Mouse (Mus musculus) neural tube, embryonic 15.5 days (tissue): ENCODE data around the gene Acap1. TPM values are rescaled to one million over a fixed set of nuclear protein-coding genes. Genes with fewer than 3 reads are reported as not detected.

Source experiments
- ATAC-seq: fragments of 200-750 bp; cut with Nextera tagmentation; 2 replicates; pipeline ENCODE4 v1.8.0; 2017; ENCODE audit warnings: mild to moderate bottlenecking, moderate TSS enrichment, moderate library complexity; ENCODE audit not compliant: low FRiP score
- H3K27ac ChIP-seq: fragments of 300-500 bp; sonication (generic); replicated peaks from 2 replicates; pipeline ENCODE4 v1.5.1; 2015; ENCODE audit warnings: mild to moderate bottlenecking, inconsistent platforms
- H3K27me3 ChIP-seq: fragments of 300-500 bp; sonication (generic); replicated peaks from 2 replicates; pipeline ENCODE4 v1.6.1; 2015; ENCODE audit warnings: inconsistent platforms
- H3K36me3 ChIP-seq: fragments of 300-500 bp; sonication (generic); 2 replicates; pipeline ENCODE4 v1.6.1; 2015; ENCODE audit warnings: inconsistent platforms
- H3K4me1 ChIP-seq: fragments of 300-500 bp; sonication (generic); 2 replicates; pipeline ENCODE4 v1.6.1; 2015; ENCODE audit warnings: inconsistent platforms
- H3K4me2 ChIP-seq: fragments of 300-500 bp; sonication (generic); 2 replicates; pipeline ENCODE4 v1.6.1; 2015; ENCODE audit warnings: inconsistent platforms, mild to moderate bottlenecking, moderate library complexity
- H3K4me3 ChIP-seq: fragments of 300-500 bp; sonication (generic); replicated peaks from 2 replicates; pipeline ENCODE4 v1.5.1; 2015; ENCODE audit warnings: mild to moderate bottlenecking, inconsistent platforms
- H3K9ac ChIP-seq: fragments of 300-500 bp; sonication (generic); replicated peaks from 2 replicates; pipeline ENCODE4 v1.6.1; 2015; ENCODE audit warnings: mild to moderate bottlenecking, inconsistent platforms
- H3K9me3 ChIP-seq: fragments of 300-500 bp; sonication (generic); replicated peaks from 2 replicates; pipeline ENCODE4 v1.6.1; 2016; ENCODE audit warnings: inconsistent platforms
- WGBS: fragments of 180-500 bp; shearing (Covaris S2); methylation state at CpG from one replicate; pipeline ENCODE4 v1.1.7; 2015; ENCODE audit warnings: mixed read lengths; 5-methylcytosine and 5-hydroxymethylcytosine counted together
- polyA plus RNA-seq: library from polyadenylated mRNA; unstranded; fragments of >200 nt; fragmentation: Nextera tagmentation; extraction: Ambion mirVana; gene quantifications from 2 replicates; pipeline ENCODE4 v1.2.1, GENCODE M21; 2015

Gene Acap1
- polyA plus RNA-seq, 1 experiment from 2014 or later, result 0.40 TPM

GRCm38 (mm10) chr11:69912716-69913530 lies 17.6 kb upstream of the Acap1 start:
- Histone ChIP-seq H3K4me1 (peaks cover 36% of the 10 kb centered on the region), H3K27me3 (no peaks in the 10 kb centered on the region), H3K27ac (peak overlapping the region; percentile 94; the same call in 1 of the 2 replicates), H3K9ac (peak overlapping the region; percentile 82), H3K4me3 (peak overlapping the region; percentile 92), H3K9me3 (no peaks in the 10 kb centered on the region), H3K36me3 (peaks cover 87% of the 10 kb centered on the region), H3K4me2 (peak overlapping the region; percentile 99)
- peak; percentile 18 for ATAC-seq
- 84% methylated on average over 15 of the region's 15 CpGs for WGBS

- no peak overlapping the region for H3K27ac ChIP-seq
- H3K9me3 ChIP-seq, result no peaks in the 10 kb centered on the region
- peaks cover 87% of the 10 kb centered on the region for H3K36me3 ChIP-seq
- no peak overlapping the region for H3K9ac ChIP-seq
- H3K4me3 ChIP-seq, result no peak overlapping the region
- no peak for ATAC-seq
- no peaks in the 10 kb centered on the region for H3K27me3 ChIP-seq
- 91% methylated on average over 6 of the region's 6 CpGs for WGBS
- H3K4me2 ChIP-seq, result no peak overlapping the region
- peaks cover 34% of the 10 kb centered on the region for H3K4me1 ChIP-seq
Measured at GRCm38 (mm10) chr11:69911701-69912100, 16.4 kb upstream of the Acap1 start.

GRCm38 (mm10) chr11:69910781-69911560 lies 15.6 kb upstream of the Acap1 start:
- ATAC-seq, result no peak
- no peak overlapping the region for H3K9ac ChIP-seq
- no peak overlapping the region for H3K4me3 ChIP-seq
- H3K4me1 ChIP-seq, result peaks cover 29% of the 10 kb centered on the region
- H3K4me2 ChIP-seq, result no peak overlapping the region
- peaks cover 87% of the 10 kb centered on the region for H3K36me3 ChIP-seq
- no peak overlapping the region for H3K27ac ChIP-seq
- 97% methylated on average over 17 of the region's 17 CpGs for WGBS
- H3K27me3 ChIP-seq, result no peaks in the 10 kb centered on the region
- H3K9me3 ChIP-seq, result no peaks in the 10 kb centered on the region

- WGBS, result 95% methylated on average over 8 of the region's 8 CpGs
- no peak overlapping the region for H3K4me3 ChIP-seq
- peaks cover 21% of the 10 kb centered on the region for H3K4me1 ChIP-seq
- no peaks in the 10 kb centered on the region for H3K27me3 ChIP-seq
- H3K9me3 ChIP-seq, result no peaks in the 10 kb centered on the region
- ATAC-seq, result no peak
- H3K27ac ChIP-seq, result no peak overlapping the region
- peaks cover 87% of the 10 kb centered on the region for H3K36me3 ChIP-seq
- no peak overlapping the region for H3K9ac ChIP-seq
- no peak overlapping the region for H3K4me2 ChIP-seq
Measured at GRCm38 (mm10) chr11:69910177-69910576, 14.8 kb upstream of the Acap1 start.

GRCm38 (mm10) chr11:69909174-69909573 lies 13.8 kb upstream of the Acap1 start:
- peaks cover 11% of the 10 kb centered on the region for H3K4me1 ChIP-seq
- no peaks in the 10 kb centered on the region for H3K9me3 ChIP-seq
- peaks cover 92% of the 10 kb centered on the region for H3K36me3 ChIP-seq
- ATAC-seq, result no peak
- no peak overlapping the region for H3K4me2 ChIP-seq
- 87% methylated on average over 5 of the region's 5 CpGs for WGBS
- H3K4me3 ChIP-seq, result no peak overlapping the region
- no peaks in the 10 kb centered on the region for H3K27me3 ChIP-seq
- H3K9ac ChIP-seq, result no peak overlapping the region
- no peak overlapping the region for H3K27ac ChIP-seq

- Histone ChIP-seq H3K9me3 (no peaks in the 10 kb centered on the region), H3K4me3 (no peak overlapping the region), H3K27me3 (no peaks in the 10 kb centered on the region), H3K36me3 (peaks cover 97% of the 10 kb centered on the region), H3K4me2 (no peak overlapping the region), H3K27ac (no peak overlapping the region), H3K9ac (no peak overlapping the region), H3K4me1 (peaks cover 10% of the 10 kb centered on the region)
- no peak for ATAC-seq
- WGBS, result 92% methylated on average over 11 of the region's 11 CpGs
Measured at GRCm38 (mm10) chr11:69908645-69909044, 13.3 kb upstream of the Acap1 start.

GRCm38 (mm10) chr11:69904311-69904710 lies 9.0 kb upstream of the Acap1 start:
- no peak for ATAC-seq
- H3K9ac ChIP-seq, result no peak overlapping the region
- H3K27ac ChIP-seq, result no peak overlapping the region
- H3K4me1 ChIP-seq, result peaks cover 24% of the 10 kb centered on the region
- peaks cover 56% of the 10 kb centered on the region for H3K36me3 ChIP-seq
- 98% methylated on average over 9 of the region's 9 CpGs for WGBS
- no peak overlapping the region for H3K4me3 ChIP-seq
- no peaks in the 10 kb centered on the region for H3K27me3 ChIP-seq
- no peaks in the 10 kb centered on the region for H3K9me3 ChIP-seq
- no peak overlapping the region for H3K4me2 ChIP-seq

GRCm38 (mm10) chr11:69902972-69903371 lies 7.6 kb upstream of the Acap1 start:
- Histone ChIP-seq H3K27ac (no peak overlapping the region), H3K9me3 (no peaks in the 10 kb centered on the region), H3K4me3 (peak overlapping the region; percentile 85), H3K36me3 (peaks cover 42% of the 10 kb centered on the region), H3K9ac (peak overlapping the region; percentile 95; the same call in 1 of the 2 replicates), H3K4me2 (peak overlapping the region; percentile 97), H3K27me3 (no peaks in the 10 kb centered on the region), H3K4me1 (peaks cover 32% of the 10 kb centered on the region)
- 93% methylated on average over 13 of the region's 13 CpGs for WGBS
- ATAC-seq, result no peak

GRCm38 (mm10) chr11:69901993-69902392 lies 6.7 kb upstream of the Acap1 start:
- Histone ChIP-seq H3K4me1 (peaks cover 32% of the 10 kb centered on the region), H3K9me3 (no peaks in the 10 kb centered on the region), H3K4me2 (peak overlapping the region; percentile 97), H3K4me3 (peak overlapping the region; percentile 85), H3K9ac (peak overlapping the region; percentile 95), H3K36me3 (peaks cover 33% of the 10 kb centered on the region), H3K27ac (peak overlapping the region; percentile 96), H3K27me3 (no peaks in the 10 kb centered on the region)
- 1% methylated on average over 39 of the region's 39 CpGs for WGBS
- peak; percentile 0; the same call in 1 of the 2 replicates for ATAC-seq

GRCm38 (mm10) chr11:69901406-69901846 lies 6.1 kb upstream of the Acap1 start:
- H3K4me2 ChIP-seq, result peak overlapping the region; percentile 97
- H3K36me3 ChIP-seq, result peaks cover 27% of the 10 kb centered on the region
- no peaks in the 10 kb centered on the region for H3K27me3 ChIP-seq
- peak overlapping the region; percentile 85 for H3K4me3 ChIP-seq
- peak overlapping the region; percentile 95 for H3K9ac ChIP-seq
- no peaks in the 10 kb centered on the region for H3K9me3 ChIP-seq
- H3K4me1 ChIP-seq, result peaks cover 32% of the 10 kb centered on the region
- ATAC-seq, result peak; percentile 84
- WGBS, result under 1% methylated on average over 42 of the region's 42 CpGs
- H3K27ac ChIP-seq, result peak overlapping the region; percentile 96

GRCm38 (mm10) chr11:69900471-69901405 lies 5.4 kb upstream of the Acap1 start, which contains the start of the genes 2810408A11Rik and Neurl4:
2810408A11Rik (minus strand) TSS chr11:69900987.
Neurl4 (plus strand) TSS chr11:69901072.
- Histone ChIP-seq H3K27ac (peak within 1 kb of the TSS; percentile 96), H3K4me1 (peaks cover 32% of the 10 kb centered on the region), H3K9me3 (no peaks in the 10 kb centered on the region), H3K27me3 (no peaks in the 10 kb centered on the region), H3K4me2 (peak within 1 kb of the TSS; percentile 97), H3K36me3 (peaks cover 20% of the 10 kb centered on the region), H3K9ac (peak within 1 kb of the TSS; percentile 95), H3K4me3 (peak within 1 kb of the TSS; percentile 85)
- WGBS, result under 1% methylated on average over 38 of the region's 38 CpGs
- peak; percentile 96 for ATAC-seq
